Mouse (Mus musculus) kidney, adult 8-10 months (tissue): ENCODE data around the gene Homer2.

Experiments
- DNase-seq, 2 experiments: peaks; one replicate each; pipeline ENCODE4 v3.0.0; 2022

Gene Homer2

GRCm38 (mm10) chr7:81697954-81698353 is 9.4 kb downstream of the Homer2 start:
- DNase-seq = no peak

- no peak for DNase-seq
These were observed 11.4 kb downstream of the Homer2 start for GRCm38 (mm10) chr7:81695763-81696533.

GRCm38 (mm10) chr7:81691067-81691466 is 16.3 kb downstream of the Homer2 start:
- no peak for DNase-seq

- DNase-seq = no peak
These were observed 18.1 kb downstream of the Homer2 start for GRCm38 (mm10) chr7:81689116-81689681.

- no peak for DNase-seq
These were observed 18.9 kb downstream of the Homer2 start for GRCm38 (mm10) chr7:81688378-81688777.

GRCm38 (mm10) chr7:81687684-81688316 is 19.5 kb downstream of the Homer2 start:
- no peak for DNase-seq

DNA sequence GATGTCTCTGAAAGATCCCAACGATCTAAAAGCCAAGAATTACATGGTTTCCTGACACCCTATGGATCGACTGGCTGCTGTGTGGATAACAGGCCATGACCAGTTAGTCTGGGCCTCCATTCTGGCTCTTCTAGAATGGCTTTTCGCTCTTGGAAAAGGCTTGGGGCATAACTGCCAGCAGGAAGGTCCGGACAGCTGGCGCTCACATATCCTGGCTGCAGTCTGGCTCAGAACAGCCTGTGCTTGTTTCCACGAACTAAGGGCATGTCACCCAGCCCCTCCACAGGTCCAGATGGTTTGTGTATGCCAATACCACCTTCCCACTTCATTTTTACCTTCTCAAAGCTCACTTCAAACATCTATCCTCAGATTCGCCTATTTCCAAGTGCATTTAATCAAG is 22.0 kb downstream of the Homer2 start:
- no peak for DNase-seq

DNA sequence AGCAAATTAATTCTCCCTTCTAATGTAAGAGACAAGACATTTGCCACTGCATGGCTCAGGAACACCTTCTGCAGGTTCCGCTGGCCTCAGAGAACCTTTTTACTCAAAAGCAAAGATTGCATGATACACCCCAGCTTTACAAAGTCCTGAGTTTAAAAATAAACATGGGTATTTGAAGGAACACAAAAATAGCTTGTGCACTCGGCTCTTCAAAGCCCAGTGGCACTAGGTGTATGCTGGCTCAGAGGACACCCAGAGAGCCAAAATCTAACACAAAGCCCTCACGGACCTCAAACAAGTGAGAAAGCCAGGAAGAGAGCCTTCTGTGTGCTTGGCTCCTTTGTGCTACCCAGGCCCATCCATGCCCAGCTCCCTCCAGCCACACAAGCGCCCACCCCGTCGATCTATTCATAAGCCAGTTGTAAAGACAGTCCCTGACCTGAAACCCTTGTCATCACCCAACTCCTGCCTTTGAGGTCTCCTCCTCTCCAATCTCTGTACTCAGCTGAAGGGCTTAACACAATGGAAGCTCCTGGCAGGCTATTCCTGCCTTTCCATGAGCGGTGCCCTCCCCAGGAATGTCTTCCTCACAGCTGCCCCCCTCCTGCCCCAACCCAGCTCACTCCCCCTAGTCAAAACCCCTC is 23.4 kb downstream of the Homer2 start:
- no peak for DNase-seq

GRCm38 (mm10) chr7:81681386-81681785 is 25.9 kb downstream of the Homer2 start:
- no peak for DNase-seq

DNA sequence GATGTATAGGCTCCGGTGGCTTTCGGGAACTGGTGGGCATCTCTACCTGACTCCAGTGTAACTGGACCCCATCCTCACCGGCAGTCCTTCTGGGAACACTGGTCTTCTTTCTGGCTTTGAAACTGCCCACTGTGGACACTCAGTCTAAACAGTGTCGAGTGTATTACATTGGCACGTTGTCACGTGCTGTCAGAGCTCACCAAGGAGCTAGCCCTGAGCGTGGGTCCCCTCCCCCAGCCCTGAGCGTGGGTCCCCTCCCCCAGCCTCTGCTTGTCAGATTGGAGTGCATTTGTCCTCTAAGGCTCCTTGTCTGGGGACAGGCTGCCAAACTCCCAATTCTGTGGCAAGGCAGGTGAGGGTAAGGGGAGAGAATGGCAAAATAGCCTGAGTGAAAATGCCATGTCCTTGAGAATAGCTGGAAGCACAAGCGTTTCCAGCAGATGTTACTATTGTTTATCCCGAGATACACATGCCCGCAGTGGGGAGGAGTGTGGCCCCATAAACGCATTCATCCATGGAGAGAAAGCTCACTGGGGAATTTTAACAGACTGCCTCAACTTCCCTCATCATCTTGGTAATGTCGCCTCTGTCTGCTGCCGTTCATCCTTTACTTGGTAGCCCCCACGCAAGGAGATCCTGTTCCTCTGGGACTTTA is 33.8 kb downstream of the Homer2 start:
- peak; percentile 4 to 8 for DNase-seq

DNA sequence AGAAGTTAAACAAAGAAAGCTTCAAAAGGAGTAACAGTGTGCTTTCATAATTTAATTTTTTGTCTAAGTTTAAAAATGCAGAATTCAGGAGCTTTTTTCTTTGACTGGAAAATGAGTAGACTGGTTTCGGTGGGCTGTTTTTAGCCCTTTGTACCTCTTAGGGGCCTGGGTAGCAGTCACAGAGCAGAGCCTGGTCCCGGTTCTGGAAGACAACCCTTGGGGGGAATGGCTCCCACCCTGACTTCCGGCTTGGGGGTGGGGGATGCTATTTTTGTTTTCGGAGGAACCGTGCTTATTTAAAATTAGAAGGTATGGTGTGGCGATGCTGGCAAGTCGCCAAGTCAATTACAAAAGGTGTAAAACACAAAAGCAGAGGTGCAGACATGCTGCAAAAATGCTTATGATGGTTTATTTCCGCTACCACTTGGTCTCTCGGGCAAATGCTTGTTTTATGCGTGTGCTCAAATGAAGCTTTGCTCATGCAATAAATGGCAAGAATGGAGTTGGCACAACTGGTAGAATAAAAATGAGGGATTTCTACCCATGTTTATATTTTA is 34.5 kb downstream of the Homer2 start:
- no peak for DNase-seq

GRCm38 (mm10) chr7:81667156-81667555 is 40.2 kb downstream of the Homer2 start:
- no peak for DNase-seq

- DNase-seq = no peak
These were observed 40.7 kb downstream of the Homer2 start for GRCm38 (mm10) chr7:81666585-81666984.

DNA sequence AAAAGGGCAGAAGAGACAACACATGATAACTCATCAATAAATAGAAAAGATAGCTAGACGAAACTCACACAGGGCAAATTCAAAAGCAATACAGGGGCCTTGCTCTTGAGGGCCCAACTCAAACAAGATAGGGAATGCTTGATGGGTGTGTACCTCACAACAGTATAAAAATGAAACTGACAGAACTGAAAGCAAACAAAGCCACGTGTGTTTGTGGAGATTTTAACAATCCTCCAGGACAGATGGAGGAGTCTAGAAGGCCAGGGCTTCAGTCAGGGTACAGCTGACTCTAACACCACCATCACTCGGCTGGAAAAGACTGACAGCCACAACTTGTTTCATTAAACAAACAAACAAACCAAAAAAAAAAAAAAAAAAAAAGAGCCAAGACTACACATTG is 44.3 kb downstream of the Homer2 start:
- DNase-seq = no peak

GRCm38 (mm10) chr7:81657631-81658347 is 49.5 kb downstream of the Homer2 start:
- no peak for DNase-seq

DNA sequence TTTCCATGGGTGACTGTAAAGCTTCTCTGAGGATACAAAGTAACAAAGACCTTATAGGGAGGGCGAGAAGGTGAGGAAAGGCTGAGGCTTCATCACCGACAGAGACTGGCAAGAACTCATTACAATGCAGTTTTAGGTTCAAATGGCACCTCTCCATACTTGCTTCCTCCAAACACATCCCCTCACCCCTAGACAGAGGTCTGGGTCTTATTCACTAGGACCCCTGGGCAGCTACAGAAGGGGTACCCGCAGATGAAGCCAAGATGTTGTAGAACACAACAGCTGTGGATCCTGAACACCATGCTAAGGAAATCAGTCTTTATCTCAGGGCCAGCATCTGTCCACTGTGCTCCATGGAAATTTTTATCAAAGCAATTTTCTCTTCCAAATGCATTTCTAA is 50.3 kb downstream of the Homer2 start:
- DNase-seq = no peak

DNA sequence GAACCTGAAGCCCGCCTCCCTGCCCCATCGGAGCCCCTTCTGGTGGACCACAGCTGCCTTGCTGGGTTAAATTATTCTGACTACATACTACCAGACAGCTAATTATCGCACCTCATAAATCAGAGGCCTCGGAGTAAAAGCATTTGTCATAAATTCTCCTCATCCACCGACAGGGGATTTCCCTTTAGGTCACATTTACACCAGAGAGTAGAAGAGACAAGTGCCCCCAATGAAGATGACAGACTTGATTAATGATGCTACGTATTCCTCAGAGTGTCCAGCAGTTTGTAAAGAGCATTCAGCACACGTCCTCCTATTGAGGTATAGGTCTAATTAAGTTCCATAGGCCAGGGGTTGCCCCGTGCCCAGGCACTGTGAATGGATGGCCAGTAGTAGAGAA is 50.7 kb downstream of the Homer2 start:
- DNase-seq = no peak

GRCm38 (mm10) chr7:81654946-81655718 is 52.2 kb downstream of the Homer2 start:
- peak in 1 of 2 experiments; percentile 4 for DNase-seq

DNA sequence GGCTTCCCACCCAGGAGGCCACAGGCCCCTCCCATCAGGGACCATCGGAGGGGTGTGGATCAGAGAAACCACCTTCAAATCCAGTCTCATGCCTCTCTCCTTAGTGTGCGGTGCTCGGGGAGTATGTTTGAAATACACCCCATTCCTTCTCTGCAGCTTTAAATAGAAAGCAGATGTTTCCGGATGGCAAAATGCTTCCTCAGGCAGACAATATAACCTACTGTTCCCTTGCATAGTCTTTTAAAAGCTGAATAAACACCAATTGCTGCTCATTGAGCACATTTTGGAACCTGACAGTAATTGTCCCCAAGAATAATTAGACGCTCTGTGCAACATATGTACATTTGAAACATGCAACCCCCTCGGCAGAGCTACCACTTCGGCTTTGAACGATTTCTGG is 53.3 kb downstream of the Homer2 start:
- no peak for DNase-seq

DNA sequence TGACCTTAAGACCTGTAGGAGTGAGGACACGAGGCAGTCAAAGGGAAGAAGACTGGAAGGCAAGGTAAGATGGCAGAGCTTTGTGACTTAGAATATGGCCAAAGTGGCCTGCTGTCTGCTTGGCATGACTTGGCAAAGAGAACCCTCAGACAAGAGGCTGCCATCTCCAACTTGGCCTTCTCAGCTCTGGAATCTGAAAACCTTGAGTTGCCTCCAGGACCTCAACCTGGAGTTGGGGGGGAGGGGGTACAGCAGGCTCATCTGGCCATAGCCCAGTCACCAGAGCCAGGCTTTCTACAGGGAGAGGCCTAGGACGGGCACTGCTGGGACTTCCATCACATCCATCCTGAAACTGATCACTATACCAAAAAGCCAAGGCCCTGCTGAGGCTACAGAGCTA is 55.0 kb downstream of the Homer2 start:
- DNase-seq = no peak

GRCm38 (mm10) chr7:81651284-81651683 is 56.0 kb downstream of the Homer2 start:
- no peak for DNase-seq
